Mouse (Mus musculus) midbrain, embryonic 16.5 days (tissue): Measurements from ENCODE around the gene Lepr. TPM values are rescaled to one million over a fixed set of nuclear protein-coding genes. Genes with fewer than 3 reads are reported as not detected.
A peak's percentile ranks its signal among the peaks of the same experiment; 100 is the strongest.

ENCODE experiments used
- ATAC-seq: fragments of 200-750 bp; cut with Nextera tagmentation; 2 replicates; pipeline ENCODE4 v1.8.0; 2017; ENCODE audit warnings: moderate TSS enrichment
- H3K27ac ChIP-seq: fragments of 300-500 bp; sonication (generic); 2 replicates; pipeline ENCODE4 v1.5.1; 2014; ENCODE audit warnings: mild to moderate bottlenecking, low read length, mixed read lengths
- H3K27me3 ChIP-seq: fragments of 300-500 bp; sonication (generic); 2 replicates; pipeline ENCODE4 v1.6.1; 2014; ENCODE audit warnings: low read depth, low read length, mixed read lengths; ENCODE audit not compliant: control insufficient read depth, insufficient read depth
- H3K36me3 ChIP-seq: fragments of 300-500 bp; sonication (generic); 2 replicates; pipeline ENCODE4 v1.6.1; 2014; ENCODE audit warnings: mild to moderate bottlenecking, low read length, moderate library complexity, mixed read lengths; ENCODE audit not compliant: control insufficient read depth, insufficient read depth
- H3K4me1 ChIP-seq: fragments of 300-500 bp; sonication (generic); 2 replicates; pipeline ENCODE4 v1.6.1; 2014; ENCODE audit warnings: mild to moderate bottlenecking, low read length, mixed read lengths; ENCODE audit not compliant: control insufficient read depth, insufficient read depth
- H3K4me2 ChIP-seq: fragments of 300-500 bp; sonication (generic); 2 replicates; pipeline ENCODE4 v1.6.1; 2014; ENCODE audit warnings: mild to moderate bottlenecking, low read length, mixed read lengths
- H3K4me3 ChIP-seq: fragments of 300-500 bp; sonication (generic); 2 replicates; pipeline ENCODE4 v1.5.1; 2014; ENCODE audit warnings: low read depth, mild to moderate bottlenecking, low read length, moderate library complexity, mixed read lengths
- H3K9ac ChIP-seq: fragments of 300-500 bp; sonication (generic); 2 replicates; pipeline ENCODE4 v1.6.1; 2014; ENCODE audit warnings: low read depth, low read length, mixed read lengths
- H3K9me3 ChIP-seq: fragments of 300-500 bp; sonication (generic); replicated peaks from 2 replicates; pipeline ENCODE4 v1.6.1; 2014; ENCODE audit warnings: mild to moderate bottlenecking, low read length, mixed read lengths; ENCODE audit not compliant: control insufficient read depth, poor library complexity, severe bottlenecking
- WGBS: fragments of 180-500 bp; shearing (Covaris S2); extraction: QIAGEN DNeasy Blood & Tissue Kit; methylation state at CpG from one replicate; pipeline ENCODE4 v1.1.7; 2014; 5-methylcytosine and 5-hydroxymethylcytosine counted together
- polyA plus RNA-seq: library from polyadenylated mRNA; unstranded; fragments of >200 nt; fragmentation: Nextera tagmentation; extraction: Ambion mirVana; gene quantifications from 2 replicates; pipeline ENCODE4 v1.2.1, GENCODE M21; 2015

Gene Lepr
- polyA plus RNA-seq: 2.5 and 3.6 TPM in 2 replicates

- ATAC-seq: peak; percentile 68
Measured at GRCm38 (mm10) chr4:101717367-101718121, at the start of gene Lepr. TSS of gene Lepr (plus strand) at chr4:101717404.

GRCm38 (mm10) chr4:101669161-101669560 is 48.0 kb upstream of the Lepr start:
- H3K9ac ChIP-seq: no peak overlapping the region
- no peaks in the 10 kb centered on the region for H3K4me1 ChIP-seq
- no peak overlapping the region for H3K4me3 ChIP-seq
- H3K27me3 ChIP-seq: no peaks in the 10 kb centered on the region
- no peak for ATAC-seq
- no peaks in the 10 kb centered on the region for H3K9me3 ChIP-seq
- H3K4me2 ChIP-seq: no peak overlapping the region
- 66% methylated on average over 5 of the region's 5 CpGs for WGBS
- no peak overlapping the region for H3K27ac ChIP-seq
- no peaks in the 10 kb centered on the region for H3K36me3 ChIP-seq

More at GRCm38 (mm10) chr4:101717367-101718121, at the start of gene Lepr:
- Histone ChIP-seq H3K36me3 (no peaks in the 10 kb centered on the region), H3K27ac (no peak within 1 kb of the TSS), H3K4me3 (peak within 1 kb of the TSS; percentile 55), H3K4me2 (peak within 1 kb of the TSS; percentile 100), H3K9ac (peak within 1 kb of the TSS; percentile 66), H3K9me3 (no peaks in the 10 kb centered on the region), H3K27me3 (peaks cover 13% of the 10 kb centered on the region), H3K4me1 (peaks cover 10% of the 10 kb centered on the region)
- WGBS: under 1% methylated on average over 50 of the region's 50 CpGs

GRCm38 (mm10) chr4:101669811-101670210 is 47.4 kb upstream of the Lepr start:
- no peaks in the 10 kb centered on the region for H3K27me3 ChIP-seq
- H3K4me1 ChIP-seq: no peaks in the 10 kb centered on the region
- no peak overlapping the region for H3K4me2 ChIP-seq
- H3K36me3 ChIP-seq: no peaks in the 10 kb centered on the region
- 85% methylated on average over 5 of the region's 5 CpGs for WGBS
- no peak overlapping the region for H3K27ac ChIP-seq
- H3K4me3 ChIP-seq: no peak overlapping the region
- H3K9me3 ChIP-seq: no peaks in the 10 kb centered on the region
- no peak overlapping the region for H3K9ac ChIP-seq
- no peak for ATAC-seq

- no peak overlapping the region for H3K4me3 ChIP-seq
- 78% methylated on average over 5 of the region's 5 CpGs for WGBS
- no peaks in the 10 kb centered on the region for H3K36me3 ChIP-seq
- no peaks in the 10 kb centered on the region for H3K27me3 ChIP-seq
- no peak overlapping the region for H3K9ac ChIP-seq
- no peak for ATAC-seq
- no peaks in the 10 kb centered on the region for H3K9me3 ChIP-seq
- no peak overlapping the region for H3K27ac ChIP-seq
- no peaks in the 10 kb centered on the region for H3K4me1 ChIP-seq
- H3K4me2 ChIP-seq: no peak overlapping the region
Measured at GRCm38 (mm10) chr4:101674790-101675189, 42.4 kb upstream of the Lepr start.

- Histone ChIP-seq H3K4me2 (no peak overlapping the region), H3K9me3 (no peaks in the 10 kb centered on the region), H3K27ac (no peak overlapping the region), H3K27me3 (no peaks in the 10 kb centered on the region), H3K4me3 (no peak overlapping the region), H3K4me1 (no peaks in the 10 kb centered on the region), H3K36me3 (no peaks in the 10 kb centered on the region), H3K9ac (no peak overlapping the region)
- ATAC-seq: no peak
- 85% methylated on average over 4 of the region's 4 CpGs for WGBS
Measured at GRCm38 (mm10) chr4:101675726-101676125, 41.5 kb upstream of the Lepr start.

- no peaks in the 10 kb centered on the region for H3K4me1 ChIP-seq
- no peaks in the 10 kb centered on the region for H3K27me3 ChIP-seq
- WGBS: 93% methylated on average over 4 of the region's 4 CpGs
- H3K27ac ChIP-seq: no peak overlapping the region
- H3K4me3 ChIP-seq: no peak overlapping the region
- no peak for ATAC-seq
- no peak overlapping the region for H3K9ac ChIP-seq
- H3K9me3 ChIP-seq: no peaks in the 10 kb centered on the region
- H3K4me2 ChIP-seq: no peak overlapping the region
- no peaks in the 10 kb centered on the region for H3K36me3 ChIP-seq
Measured at GRCm38 (mm10) chr4:101682620-101683019, 34.6 kb upstream of the Lepr start.

- no peak for ATAC-seq
- H3K4me1 ChIP-seq: no peaks in the 10 kb centered on the region
- no peak overlapping the region for H3K9ac ChIP-seq
- no peaks in the 10 kb centered on the region for H3K36me3 ChIP-seq
- H3K9me3 ChIP-seq: no peaks in the 10 kb centered on the region
- no peaks in the 10 kb centered on the region for H3K27me3 ChIP-seq
- H3K4me3 ChIP-seq: no peak overlapping the region
- WGBS: 86% methylated on average over 3 of the region's 3 CpGs
- H3K27ac ChIP-seq: no peak overlapping the region
- H3K4me2 ChIP-seq: no peak overlapping the region
Measured at GRCm38 (mm10) chr4:101683086-101683485, 34.1 kb upstream of the Lepr start.

GRCm38 (mm10) chr4:101684821-101685220 is 32.4 kb upstream of the Lepr start:
- H3K4me2 ChIP-seq: no peak overlapping the region
- 89% methylated on average over 3 of the region's 3 CpGs for WGBS

GRCm38 (mm10) chr4:101686227-101686810 is 30.9 kb upstream of the Lepr start:
- 76% methylated on average over 13 of the region's 13 CpGs for WGBS
- H3K4me2 ChIP-seq: no peak overlapping the region
- no peaks in the 10 kb centered on the region for H3K4me1 ChIP-seq
- no peak overlapping the region for H3K4me3 ChIP-seq
- H3K9me3 ChIP-seq: no peaks in the 10 kb centered on the region
- no peak for ATAC-seq
- H3K36me3 ChIP-seq: no peaks in the 10 kb centered on the region
- H3K27ac ChIP-seq: no peak overlapping the region
- no peak overlapping the region for H3K9ac ChIP-seq
- H3K27me3 ChIP-seq: no peaks in the 10 kb centered on the region

More at GRCm38 (mm10) chr4:101684821-101685220, 32.4 kb upstream of the Lepr start:
- Histone ChIP-seq H3K27me3 (no peaks in the 10 kb centered on the region), H3K27ac (no peak overlapping the region), H3K4me1 (no peaks in the 10 kb centered on the region), H3K36me3 (no peaks in the 10 kb centered on the region), H3K9ac (no peak overlapping the region), H3K4me3 (no peak overlapping the region), H3K9me3 (no peaks in the 10 kb centered on the region)
- no peak for ATAC-seq
